Mouse (Mus musculus): ENCODE results near the gene Per1.

The Per1 gene

DNA sequence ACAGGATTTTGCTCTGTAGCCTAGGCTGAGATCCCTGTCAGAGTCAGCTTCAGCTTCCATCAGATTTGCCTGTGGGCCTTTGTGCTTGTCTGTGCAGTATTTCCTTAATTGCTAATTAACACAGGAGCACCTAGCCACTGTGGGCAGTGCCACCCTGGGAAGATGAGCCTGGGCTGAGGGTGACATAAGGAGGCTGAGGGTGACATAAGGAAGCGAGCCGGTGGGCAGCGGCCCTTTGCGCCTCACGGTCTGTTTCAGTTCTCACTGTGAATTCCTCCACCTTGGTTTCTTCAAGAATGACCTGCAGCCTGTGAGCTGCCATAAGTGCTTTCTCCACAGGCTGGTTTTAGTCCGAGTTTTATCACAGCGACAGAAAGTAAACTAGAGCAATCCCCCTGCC lies 13.4 kb upstream of the Per1 start:
- peak in 1 of 2 experiments; percentile 29 for DNase-seq

DNA sequence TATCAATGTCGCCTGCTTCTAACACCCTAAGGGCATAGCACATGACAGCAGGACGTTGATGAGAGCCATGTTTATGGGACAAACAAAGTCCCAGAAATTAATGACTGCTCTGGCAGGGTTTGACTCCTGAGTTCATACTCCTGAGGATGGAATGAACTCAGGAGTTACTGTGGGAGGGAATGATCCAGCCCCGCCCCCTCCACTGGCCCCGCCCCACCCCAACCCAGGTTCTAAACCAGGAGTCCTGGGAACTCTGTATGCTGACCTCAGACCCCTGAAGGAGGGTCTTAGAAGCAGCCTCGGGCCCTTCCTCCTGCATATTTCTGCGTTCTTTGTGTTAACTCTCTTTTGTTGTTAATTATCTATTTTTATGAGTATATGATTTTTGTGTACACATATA lies 9.4 kb upstream of the Per1 start:
- peak in 1 of 2 experiments; percentile 32 for DNase-seq

DNA sequence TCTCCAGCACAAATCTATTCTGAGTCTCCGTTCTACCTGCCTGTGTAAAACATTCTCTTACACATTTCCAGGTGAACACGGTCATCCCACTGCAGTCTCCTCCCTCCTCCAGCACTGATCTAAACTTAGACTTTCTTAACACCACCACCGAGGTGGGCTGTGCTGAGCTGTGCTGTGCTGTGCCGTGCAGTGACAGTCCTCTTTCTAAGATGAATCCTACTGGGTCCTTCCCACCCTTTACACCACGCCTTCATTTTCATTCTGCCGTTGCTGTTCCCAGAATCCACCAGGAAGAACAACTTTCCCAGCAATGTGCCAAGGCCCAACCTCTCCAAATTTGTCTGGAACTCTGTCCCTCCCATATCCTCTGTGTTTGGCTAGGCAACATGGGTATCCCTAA lies 8.6 kb upstream of the Per1 start:
- peak in 1 of 2 experiments; percentile 27 for DNase-seq

DNA sequence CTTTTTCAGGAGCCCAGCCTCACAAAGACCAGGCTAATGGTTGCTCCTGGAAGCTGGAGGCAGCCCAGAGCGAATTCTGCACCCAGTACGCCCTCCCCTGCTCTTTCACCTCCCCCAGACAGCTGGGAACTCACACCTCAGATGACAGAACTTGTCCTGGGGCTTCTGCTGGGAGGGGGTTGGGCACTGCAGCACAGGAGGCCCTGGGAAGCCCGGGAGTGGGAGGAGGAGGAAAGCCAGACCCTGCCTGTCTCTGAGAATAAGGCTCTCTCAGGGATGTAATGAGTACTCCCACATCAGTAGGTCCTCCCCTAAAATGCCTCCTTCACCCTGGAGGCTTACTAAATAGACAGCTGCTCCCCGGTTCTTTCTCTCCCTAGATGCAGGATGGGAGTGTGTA lies 7.9 kb upstream of the Per1 start:
- peak in 1 of 2 experiments; percentile 65 for DNase-seq

DNA sequence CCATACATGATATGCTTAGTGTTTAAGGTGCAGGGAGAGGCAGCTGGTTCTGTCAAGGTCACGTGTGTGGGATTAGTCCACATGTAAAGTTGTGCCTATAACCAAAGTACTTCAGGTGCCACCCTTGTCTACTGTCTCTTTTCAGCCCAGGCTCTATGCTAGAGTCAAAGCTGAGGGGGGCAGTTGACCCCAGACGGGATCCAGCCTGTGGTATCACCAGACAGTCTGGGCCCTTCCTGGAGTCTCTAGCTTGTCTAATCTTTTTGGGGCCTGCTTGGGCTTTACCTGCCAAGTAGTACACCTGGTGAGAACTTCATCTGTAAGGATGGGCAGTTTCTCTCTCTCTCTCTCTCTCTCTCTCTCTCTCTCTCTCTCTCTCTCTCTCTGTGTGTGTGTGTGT lies 7.4 kb upstream of the Per1 start:
- DNase-seq = peak in 1 of 2 experiments; percentile 21

DNA sequence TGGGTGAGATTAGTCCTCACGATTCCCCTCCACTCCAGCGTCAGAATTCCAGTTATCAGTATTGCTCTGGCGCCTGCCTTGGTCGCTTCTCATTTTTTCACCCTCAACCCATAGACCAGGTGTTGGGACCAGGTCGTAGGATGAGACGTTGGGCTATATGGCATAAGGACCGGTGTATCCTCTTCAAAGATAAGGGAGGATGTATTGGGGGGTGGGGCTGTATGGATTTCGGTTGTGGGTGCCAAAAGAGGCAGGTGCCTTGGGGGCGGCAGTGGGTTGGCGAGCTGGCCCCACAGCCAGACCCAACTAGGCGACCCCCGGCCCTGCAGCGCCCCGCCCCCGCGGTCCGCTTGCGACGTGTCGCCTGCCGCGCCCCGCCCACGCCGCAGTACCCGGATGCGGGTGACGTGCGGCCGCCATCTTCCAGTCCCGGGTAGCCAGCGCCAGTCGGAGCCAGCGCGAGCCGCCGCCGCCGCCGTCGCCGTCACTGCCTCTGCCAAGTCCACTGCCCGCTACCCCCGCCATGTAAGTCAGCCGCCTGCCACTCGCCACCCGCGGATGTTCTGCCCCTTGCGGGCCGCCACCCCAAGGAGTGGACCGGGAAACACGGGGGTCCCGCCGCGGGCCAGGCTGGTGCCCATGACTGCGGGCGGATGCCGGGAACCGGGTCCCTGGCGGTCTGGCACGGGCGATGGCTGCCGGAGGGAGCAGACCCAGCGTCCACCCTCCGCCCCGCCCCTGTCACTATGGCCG lies 6.7 kb upstream of the Per1 start, which contains the start of gene Vamp2:
Gene Vamp2, plus strand, starts transcription at position 388 of the 753 bp plus-strand sequence.
- DNase-seq = peak; percentile 91 to 95

DNA sequence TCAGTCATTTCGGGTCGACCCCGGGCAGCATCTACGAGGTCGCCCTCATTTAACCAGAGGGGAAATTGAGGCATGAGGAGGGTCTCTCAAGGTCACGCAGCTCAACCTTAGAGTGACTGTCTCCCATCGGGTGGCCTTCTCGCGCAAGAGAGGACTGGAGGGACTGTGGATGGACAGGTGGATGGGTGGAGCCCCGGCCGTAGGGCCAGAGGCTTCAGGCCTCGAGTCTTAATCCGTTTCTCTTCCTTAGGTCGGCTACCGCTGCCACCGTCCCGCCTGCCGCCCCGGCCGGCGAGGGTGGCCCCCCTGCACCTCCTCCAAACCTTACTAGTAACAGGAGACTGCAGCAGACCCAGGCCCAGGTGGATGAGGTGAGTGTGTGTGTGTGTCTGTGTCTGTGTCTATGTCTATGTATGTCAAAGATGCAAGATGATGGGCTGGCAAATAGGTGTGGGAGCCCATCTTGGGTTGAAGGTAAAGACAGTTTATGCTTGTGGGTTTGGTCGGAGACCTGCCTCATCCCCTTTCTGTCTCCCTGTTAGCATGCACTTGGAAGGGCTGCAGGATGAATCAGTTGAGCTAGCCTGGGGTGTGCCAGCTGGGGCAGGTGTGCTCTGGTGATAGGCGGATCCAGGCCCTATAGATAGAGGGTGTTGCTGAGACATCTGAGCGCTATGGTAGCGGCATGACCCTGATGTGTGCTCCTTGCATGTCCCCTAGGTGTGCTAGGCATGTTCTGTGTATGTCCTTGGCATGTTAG lies 6.0 kb upstream of the Per1 start:
- DNase-seq = peak in 1 of 2 experiments; percentile 62

DNA sequence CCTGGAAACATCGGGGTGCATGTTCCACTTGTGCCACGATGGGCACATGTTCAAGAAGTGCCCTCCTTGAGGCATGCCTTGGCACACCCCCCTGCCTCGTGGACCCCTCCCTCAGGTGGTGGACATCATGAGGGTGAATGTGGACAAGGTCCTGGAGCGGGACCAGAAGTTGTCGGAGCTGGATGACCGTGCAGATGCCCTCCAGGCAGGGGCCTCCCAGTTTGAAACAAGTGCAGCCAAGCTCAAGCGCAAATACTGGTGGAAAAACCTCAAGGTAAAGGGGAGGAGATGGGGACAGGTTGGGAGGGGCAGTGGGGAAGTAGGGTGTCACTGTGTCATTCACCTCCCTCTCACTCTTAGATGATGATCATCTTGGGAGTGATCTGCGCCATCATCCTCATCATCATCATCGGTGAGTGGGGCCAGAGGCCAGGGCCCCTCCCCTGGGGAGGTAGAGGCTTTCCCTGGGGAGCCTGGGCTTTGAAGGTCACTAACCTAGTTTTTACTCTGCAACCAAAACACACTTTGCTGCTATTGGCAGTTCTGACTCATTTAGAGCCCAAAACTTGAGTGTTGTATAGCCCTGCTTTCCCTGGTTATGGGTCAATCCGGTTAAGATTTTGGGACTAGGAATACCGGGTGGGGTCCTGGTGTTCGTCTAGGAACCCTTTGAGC lies 5.3 kb upstream of the Per1 start:
- peak in 1 of 2 experiments; percentile 73 for DNase-seq

DNA sequence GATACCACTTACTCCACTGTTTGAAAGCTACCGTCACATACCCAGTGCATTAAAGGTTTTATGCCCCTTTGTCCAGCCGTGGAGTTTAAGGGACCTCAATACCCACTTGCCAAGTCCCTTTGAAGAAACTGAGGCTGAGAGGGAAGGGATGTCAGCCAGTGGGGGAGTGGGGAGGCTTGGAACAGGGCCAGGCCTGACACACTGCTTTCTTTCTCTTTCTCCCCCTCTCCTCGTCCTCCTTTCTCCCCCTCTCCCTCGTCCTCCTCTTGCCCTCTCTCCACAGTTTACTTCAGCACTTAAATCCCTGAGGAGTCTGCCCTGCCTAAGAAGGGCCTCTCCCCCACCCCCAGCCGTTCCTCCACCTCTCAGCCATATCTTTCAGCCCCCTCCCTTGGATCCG lies 4.7 kb upstream of the Per1 start:
- DNase-seq = peak in 1 of 2 experiments; percentile 35

DNA sequence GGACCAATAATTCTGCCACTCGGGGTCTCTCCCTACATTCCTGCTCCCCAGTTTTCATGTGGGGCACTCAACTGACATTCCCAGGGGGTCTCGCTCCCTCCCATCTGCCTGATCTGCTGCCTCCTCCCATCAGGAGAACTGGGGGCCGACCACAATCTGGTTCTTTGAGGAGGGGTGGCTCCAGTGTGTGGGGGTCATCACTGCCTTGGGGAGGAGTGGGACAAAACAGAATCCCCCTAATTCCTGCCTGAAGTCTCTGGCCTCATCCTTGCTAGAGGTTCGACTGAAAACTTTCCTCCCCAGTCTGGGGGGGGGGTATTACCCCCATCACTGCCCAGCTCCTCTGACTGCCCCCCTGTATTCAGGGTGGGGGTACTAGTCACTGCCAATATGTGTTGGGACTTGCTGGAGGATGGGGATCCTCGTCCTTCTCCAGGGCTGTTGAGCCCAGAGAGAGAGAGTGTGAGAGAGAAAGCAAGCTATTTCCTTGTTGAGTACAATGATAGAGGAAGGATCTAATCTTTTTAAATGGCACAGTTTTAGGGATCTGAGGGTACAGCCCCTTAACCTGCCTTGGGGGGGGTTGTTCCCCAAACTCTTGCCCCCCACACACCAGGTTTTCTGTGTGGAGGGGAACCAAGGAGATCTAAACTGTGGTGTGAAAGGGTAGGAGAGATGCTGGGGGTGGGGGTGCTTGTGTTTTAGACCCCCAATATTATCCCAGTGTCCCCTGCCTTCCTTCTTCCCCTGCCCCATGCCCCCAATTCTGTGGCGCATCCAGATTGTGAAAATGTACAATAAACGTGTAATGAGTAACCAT lies 3.2 kb upstream of the Per1 start:
- DNase-seq = peak in 1 of 2 experiments; percentile 34

DNA sequence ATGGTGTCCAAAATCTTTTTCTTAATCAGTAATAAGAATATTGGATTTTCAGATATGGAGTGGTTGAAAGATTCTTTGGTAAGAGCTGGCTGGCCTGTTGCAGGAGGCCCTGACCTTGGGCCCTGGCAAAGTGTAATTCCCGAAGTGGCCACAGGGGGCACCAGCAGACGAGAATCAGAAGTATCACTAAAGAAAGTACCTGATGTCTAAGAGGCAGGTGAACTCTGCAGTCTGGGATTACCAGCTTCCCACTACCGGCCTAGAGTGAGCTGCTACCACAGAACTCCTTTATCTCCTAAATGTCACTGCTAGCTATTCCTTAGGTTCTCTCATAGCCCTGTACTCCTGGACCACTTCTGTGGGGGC lies 2.6 kb upstream of the Per1 start:
- DNase-seq = peak; percentile 93 to 96

DNA sequence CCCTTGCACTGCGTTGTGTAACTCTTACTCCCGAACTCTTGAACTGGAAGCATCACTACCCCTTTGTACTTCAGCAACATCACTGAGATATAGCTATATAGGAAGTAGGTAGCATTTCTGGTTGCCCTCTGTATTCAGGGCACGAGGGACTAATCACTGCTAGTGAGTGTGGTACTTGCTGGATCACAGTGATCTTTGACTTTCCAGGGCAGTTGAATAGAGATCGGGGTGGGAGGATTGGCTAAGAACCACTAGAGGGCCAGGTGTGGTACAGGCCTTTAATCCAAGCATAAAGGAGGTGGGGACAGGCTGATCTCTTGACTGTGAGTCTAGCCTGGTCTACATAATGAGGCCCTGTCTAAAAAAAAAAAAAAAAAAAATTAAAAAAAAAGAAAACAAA lies 2.1 kb upstream of the Per1 start:
- peak in 1 of 2 experiments; percentile 56 for DNase-seq

DNA sequence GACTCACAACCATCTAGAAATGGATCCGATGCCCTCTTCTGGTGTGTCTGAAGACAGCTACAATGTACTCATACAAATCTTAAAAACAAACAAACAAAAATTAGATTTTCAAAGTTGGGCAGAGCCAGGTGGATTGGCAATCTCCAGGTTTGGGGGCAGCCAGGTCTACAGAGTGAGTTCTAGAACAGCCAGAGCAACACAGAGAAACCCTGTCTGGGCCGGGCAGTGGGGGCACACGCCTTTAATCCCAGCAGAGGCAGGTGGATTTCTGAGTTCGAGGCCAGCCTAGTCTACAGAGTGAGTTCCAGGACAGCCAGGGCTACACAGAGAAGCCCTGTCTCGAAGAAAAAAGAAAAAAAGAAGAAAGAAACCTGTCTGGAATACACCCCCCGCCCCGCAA lies 1.2 kb upstream of the Per1 start:
- peak in 1 of 2 experiments; percentile 34 for DNase-seq

DNA sequence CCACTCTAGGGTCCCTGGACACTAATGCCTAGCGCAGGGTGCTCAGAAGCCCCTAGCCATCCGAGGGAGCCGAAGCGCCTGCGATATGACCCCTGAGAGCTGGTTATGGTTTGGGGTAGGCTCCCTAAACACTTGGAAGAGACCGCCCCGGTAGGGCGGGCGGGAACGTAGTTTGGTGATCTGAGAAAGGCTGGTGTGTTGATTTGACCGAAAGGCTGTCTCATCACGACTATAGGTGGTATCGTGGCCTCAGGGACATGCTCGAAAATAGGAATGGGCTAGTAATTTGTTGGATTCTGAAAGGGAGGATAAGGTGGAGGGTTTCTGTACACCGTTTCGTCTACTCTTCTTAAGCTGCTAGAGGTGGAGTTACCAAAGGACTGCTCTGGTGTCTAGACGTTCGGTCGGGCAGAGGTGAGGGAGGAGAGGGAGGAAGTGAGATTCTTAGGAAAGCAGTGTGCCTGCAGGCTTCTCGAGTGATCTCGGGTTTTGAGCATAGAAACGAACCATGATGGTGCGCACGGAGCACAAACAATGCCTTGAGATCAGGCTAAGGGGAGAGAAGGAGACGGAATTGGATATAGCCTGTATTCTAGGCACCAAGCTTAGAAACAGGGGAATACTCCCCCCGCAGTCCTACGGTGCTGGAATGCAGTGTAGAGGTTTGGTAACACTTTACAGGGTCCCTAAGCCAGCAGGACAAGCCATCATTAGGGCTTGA lies 654 bp downstream of the Per1 start:
- DNase-seq = peak; percentile 39 to 74

DNA sequence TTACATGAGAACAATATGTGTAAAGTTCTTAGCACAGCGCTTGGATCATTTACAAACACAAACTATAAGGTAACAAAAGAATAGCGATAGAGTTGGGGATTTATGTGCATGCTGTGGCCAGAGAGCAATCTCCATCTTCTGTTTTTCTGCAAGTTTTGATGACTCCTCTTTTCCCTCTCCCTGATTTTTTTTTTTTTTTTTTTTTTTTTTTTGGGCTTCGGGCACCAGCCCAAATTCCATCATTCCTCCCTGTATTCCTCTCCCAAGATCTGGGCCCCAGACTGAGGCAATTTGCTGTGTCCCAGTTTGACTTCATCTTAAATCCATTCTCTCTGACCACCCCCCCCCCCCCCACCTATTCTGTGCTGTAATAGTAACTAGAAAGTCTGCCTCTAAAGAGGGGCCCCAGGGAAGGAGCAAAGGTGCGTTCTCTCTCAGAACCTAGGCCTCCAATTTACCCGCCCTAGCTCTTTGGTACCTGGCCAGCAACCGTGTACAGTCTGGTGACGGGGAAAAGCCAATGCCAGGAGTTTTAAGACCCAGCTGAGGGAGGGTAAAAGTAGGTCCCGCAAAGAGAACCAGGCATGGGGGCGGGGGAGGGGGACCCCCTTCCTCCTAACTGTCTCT lies 1.5 kb downstream of the Per1 start:
- DNase-seq = no peak

DNA sequence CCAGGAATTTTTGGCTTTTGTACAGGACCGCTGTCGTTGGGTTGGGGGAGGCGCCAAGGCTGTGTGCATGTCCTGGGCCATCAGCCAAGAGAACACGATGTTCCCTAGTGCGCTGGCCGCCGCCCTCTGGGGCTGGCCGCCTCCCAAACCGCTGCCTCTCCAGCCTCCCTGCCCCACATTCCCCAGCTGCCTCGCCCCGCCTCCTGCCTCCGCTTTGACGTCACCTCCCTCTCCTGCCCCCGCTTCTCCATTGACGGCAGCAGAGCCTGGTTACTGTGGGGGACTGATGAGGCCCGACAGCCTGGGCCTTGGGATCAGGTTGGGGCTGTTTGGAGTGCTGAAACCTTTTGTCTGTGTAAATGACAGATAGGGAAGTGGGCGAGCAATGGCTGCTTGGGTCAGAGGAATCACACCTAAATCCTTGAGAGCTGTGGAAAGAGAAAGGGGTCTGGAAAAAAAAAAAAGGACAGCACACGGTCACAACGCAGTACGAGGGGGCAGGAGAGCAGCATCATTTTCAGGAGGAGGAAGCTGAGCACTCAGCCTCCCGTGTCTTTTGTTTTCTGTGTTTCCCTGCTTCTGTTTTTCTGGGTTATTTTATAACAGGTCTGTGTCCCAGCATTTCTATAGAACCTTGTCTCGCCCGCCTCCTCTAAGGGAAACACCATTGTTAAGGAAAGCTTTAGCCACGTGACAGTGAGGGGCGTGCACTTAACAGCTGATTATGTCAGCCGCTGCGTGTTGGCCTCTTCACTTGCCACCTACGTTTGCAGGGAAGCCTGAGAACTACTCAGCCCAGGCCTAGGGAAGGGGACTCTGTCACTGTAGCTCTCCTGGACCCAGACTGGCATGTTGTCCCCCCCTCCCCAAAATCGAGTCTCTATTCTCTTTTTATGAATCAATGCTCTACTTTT lies 2.2 kb downstream of the Per1 start:
- peak; percentile 100 for DNase-seq

DNA sequence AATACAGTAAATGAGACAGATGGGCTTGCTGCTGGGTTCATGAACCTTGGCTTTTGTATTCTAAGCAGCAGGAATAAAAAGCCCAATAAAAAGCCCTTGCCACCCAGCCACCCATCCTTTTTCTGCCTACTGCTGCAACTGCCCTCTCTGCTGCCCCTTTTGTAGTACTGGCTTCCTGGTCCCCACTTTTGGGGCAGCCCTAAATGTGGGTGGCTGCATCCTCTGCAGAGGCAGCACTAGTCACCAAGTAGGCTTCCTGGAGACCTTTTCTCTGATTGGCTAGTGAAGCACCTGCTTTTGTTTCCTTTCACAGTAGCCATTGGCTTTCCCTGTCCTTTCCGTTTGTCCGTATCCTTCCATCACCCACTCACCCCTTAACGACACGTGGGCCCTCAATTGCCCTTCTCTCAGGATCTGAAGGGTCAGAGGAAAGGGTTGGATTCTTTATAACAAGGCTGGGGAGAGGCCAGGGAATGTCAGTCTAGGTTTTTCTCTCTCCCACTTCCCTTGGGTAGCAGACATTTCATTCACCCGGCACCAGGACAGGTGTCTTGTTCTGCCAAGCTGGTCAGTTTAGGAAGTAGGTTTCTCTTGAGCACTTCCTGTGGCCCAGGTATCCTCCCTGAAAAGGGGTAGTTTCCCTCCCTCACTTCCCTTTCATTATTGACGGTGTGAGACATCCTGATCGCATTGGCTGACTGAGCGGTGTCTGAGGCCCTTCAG lies 3.2 kb downstream of the Per1 start:
- DNase-seq = peak in 1 of 2 experiments; percentile 51

DNA sequence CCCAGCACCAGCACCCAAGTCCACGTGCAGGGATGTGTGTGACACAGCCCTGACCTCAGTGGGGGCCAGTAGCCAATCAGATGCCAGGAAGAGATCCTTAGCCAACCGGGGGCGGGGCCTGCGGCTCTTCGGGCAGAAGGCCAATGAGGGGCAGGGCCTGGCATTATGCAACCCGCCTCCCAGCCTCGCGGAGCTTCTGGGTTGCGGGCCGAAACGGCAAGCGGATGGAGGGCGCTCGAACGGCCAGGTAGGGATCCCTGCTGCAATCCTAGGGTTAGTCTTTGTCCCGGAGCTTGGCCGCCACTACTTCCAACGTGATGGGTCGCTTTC lies 3.7 kb downstream of the Per1 start:
- DNase-seq = peak; percentile 99

DNA sequence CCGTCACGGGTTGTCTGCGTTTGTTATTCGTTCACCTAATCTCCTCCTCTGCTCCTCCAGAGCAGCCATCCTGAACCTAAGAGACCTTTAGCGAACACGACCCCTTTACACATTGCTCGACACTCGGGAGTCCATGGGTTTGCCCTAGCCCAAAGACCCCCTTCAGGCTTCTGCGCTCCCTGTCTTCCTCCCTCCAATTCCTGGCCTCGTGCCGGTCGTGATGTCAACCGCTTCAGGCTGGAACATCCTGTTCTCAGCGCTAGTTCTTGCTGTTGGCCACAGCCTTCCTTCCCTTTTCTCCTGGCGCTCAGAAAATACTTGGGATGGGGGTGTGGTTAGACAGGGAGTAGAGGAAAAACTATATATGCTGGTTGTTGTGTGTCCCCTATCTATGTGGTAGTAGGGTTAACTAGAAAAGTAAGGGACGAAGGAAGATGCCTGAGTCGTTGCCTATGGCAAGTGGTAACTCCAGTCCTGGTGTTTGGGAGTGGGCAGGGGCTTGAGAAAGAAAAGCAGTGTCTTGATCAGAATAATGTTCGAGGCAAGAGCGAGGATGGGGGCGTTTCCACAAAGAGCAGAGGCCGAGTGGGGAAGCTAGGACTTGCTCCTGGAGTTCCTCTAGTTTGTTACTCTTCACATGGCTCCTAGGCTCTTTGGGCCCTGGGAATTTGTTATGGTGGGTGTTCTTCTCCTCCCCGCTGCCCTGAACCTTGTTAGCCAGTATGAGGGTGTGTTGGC lies 4.3 kb downstream of the Per1 start:
- DNase-seq = peak; percentile 88 to 93
